Mouse (Mus musculus): ENCODE measurements at regions not wholly inside any gene's neighbourhood (a gene's known extent, or its start where the extent isn't known, plus 50 kb on each side); places are given as distances from the start of the nearest gene placed in this dataset.

DNA sequence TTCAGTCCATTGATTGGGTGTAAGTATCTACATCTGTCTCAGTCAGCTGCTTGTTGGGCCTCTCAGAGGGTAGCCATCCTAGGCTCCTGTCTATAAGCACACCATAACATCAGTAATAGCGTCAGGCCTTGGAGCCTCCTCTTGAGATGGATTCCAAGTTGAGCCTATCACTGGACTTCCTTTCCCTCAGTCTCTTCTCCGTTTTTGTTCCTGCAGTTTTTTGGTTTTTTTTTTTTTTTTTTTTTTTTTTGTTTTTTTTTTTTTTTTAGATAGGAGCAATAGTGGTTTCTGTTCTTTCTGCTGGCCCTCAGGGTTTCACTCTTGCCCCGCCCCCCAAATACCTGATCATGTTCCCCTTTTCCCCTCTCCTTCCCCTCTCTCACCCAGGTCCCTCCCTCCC is 80.6 kb upstream of the Dph5 start:
- H3K27me3 ChIP-seq (ENCODE audit: control insufficient read depth, insufficient read depth, low read length): no peaks in the 10 kb centered on the region
- no peak overlapping the region for H3K4me3 ChIP-seq (ENCODE audit: control insufficient read depth, insufficient read depth, low read length)
- WGBS: 62% methylated on average over 3 of the region's 3 CpGs
- H3K27ac ChIP-seq (ENCODE audit: control insufficient read depth, insufficient read depth, low read length): no peak overlapping the region
- DNase-seq: no peak
- no peaks in the 10 kb centered on the region for H3K36me3 ChIP-seq (ENCODE audit: control insufficient read depth, insufficient read depth, low read length)
- peaks cover 9% of the 10 kb centered on the region for H3K4me1 ChIP-seq (replicated peaks; ENCODE audit: control insufficient read depth, insufficient read depth, low read length)
- TF ChIP-seq CTCF (IDR thresholded peaks at IDR 0.05; ENCODE audit: borderline replicate concordance, control insufficient read depth, extremely low read depth, insufficient read depth, low read length, poor library complexity) (no peak), POLR2A (IDR thresholded peaks at IDR 0.05; ENCODE audit: control insufficient read depth, extremely low read depth, insufficient read depth, low read length, poor library complexity) (no peak)

DNA sequence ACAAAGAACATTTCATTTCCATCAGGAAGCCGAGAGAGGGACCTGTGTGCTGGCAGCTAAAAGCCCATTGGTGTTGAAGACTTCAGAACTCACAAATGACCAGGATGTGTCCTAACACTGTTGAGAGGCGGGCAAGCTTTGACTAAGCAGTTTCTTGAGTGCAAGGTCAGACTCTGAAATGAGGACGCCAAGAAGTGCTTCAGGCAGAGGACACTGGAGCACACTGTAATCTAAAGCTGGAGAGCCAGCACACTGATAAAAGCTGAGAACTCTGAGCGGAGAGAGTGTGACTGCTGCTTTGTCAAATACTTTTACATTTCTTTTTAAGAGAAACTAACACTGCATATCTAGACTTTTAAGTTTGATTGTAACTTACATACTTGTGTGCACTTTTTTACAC is 72.5 kb upstream of the Dph5 start:
- no peak for TF ChIP-seq CTCF (IDR thresholded peaks at IDR 0.05; ENCODE audit: borderline replicate concordance, control insufficient read depth, extremely low read depth, insufficient read depth, low read length, poor library complexity)
- no peak for TF ChIP-seq POLR2A (IDR thresholded peaks at IDR 0.05; ENCODE audit: control insufficient read depth, extremely low read depth, insufficient read depth, low read length, poor library complexity)
- 62% methylated on average over 4 of the region's 4 CpGs for WGBS
- no peaks in the 10 kb centered on the region for H3K36me3 ChIP-seq (ENCODE audit: control insufficient read depth, insufficient read depth, low read length)
- no peaks in the 10 kb centered on the region for H3K27me3 ChIP-seq (ENCODE audit: control insufficient read depth, insufficient read depth, low read length)
- no peak for DNase-seq
- H3K27ac ChIP-seq (ENCODE audit: control insufficient read depth, insufficient read depth, low read length): peak overlapping the region; percentile 96
- H3K4me1 ChIP-seq (replicated peaks; ENCODE audit: control insufficient read depth, insufficient read depth, low read length): peaks cover 33% of the 10 kb centered on the region
- H3K4me3 ChIP-seq (ENCODE audit: control insufficient read depth, insufficient read depth, low read length): no peak overlapping the region

DNA sequence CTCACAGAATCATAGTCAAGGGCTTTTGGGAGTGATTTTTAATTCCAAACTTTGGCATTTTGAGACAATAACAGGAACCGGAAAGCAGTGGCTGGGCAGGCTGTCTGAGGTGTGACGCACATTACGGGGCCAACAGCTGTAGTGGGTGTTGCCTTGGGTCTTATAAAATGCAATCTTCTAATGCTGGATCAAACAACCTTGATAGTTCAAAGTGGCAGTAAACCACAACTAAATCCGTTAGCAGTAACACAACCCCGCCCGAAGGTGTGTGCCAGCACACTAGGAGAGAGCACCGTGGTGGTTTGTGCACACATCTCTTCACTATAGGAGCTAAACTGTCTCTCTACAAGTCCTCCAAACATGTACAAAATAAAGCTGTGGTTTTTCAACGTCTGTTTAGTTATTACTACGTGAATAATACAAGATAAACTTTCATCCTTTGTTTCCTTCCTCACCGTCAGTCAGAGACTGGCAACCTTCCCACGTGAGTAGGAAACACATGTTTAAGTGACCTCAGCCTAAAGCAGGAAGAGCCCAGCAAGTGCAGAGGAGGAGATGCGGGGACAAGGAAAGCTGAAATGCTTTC is 72.0 kb upstream of the Dph5 start:
- 1% methylated on average over 12 of the region's 12 CpGs for WGBS
- H3K4me3 ChIP-seq (ENCODE audit: control insufficient read depth, insufficient read depth, low read length): no peak overlapping the region
- no peaks in the 10 kb centered on the region for H3K27me3 ChIP-seq (ENCODE audit: control insufficient read depth, insufficient read depth, low read length)
- H3K4me1 ChIP-seq (replicated peaks; ENCODE audit: control insufficient read depth, insufficient read depth, low read length): peaks cover 36% of the 10 kb centered on the region
- H3K36me3 ChIP-seq (ENCODE audit: control insufficient read depth, insufficient read depth, low read length): no peaks in the 10 kb centered on the region
- peak overlapping the region; percentile 96 for H3K27ac ChIP-seq (ENCODE audit: control insufficient read depth, insufficient read depth, low read length)
- peak; percentile 58 for DNase-seq
- TF ChIP-seq POLR2A (IDR thresholded peaks at IDR 0.05; ENCODE audit: control insufficient read depth, extremely low read depth, insufficient read depth, low read length, poor library complexity) (no peak), CTCF (IDR thresholded peaks at IDR 0.05; ENCODE audit: borderline replicate concordance, control insufficient read depth, extremely low read depth, insufficient read depth, low read length, poor library complexity) (no peak)

DNA sequence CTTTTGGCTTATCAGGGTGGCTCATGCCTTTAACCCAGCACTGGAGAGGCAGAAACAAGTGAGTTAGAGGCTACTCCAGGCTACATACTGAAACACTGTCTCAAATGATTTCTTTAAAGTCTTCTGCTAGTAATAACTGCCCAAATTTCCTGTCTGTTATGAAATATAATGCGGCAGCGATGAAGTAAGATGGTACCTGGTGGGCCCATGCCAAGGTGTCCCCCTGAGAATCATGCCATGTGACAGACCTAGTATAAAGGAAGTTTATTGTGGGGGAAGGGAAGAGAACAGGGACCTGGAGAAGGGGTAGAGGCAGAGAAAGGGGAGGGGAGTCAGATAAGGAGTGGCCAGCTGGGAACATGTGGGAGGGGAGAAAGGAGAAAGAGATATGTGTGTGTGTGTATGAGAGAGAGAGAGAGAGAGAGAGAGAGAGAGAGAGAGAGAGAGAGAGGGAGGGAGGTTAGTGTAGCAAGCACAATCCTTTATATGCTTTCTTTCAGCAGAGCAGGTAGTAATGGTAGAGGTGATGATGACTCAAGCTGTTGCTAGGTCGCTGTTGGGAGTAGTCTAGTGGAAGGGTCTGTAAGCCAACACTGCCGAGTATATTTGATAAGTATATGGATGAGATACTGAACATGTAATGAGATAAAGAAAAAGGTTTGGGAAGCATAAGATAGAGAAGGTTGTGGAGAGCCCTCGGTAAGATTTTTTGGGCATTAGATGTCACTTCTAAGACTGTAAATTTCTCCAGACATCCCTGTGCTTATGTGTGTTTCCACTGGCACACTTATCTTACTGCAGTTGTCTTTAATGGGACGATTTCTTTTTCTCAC is 71.1 kb upstream of the Dph5 start:
- WGBS: 85% methylated on average over 6 of the region's 6 CpGs
- TF ChIP-seq CTCF (IDR thresholded peaks at IDR 0.05; ENCODE audit: borderline replicate concordance, control insufficient read depth, extremely low read depth, insufficient read depth, low read length, poor library complexity): no peak
- TF ChIP-seq POLR2A (IDR thresholded peaks at IDR 0.05; ENCODE audit: control insufficient read depth, extremely low read depth, insufficient read depth, low read length, poor library complexity): no peak
- Histone ChIP-seq H3K27me3 (ENCODE audit: control insufficient read depth, insufficient read depth, low read length) (no peaks in the 10 kb centered on the region), H3K36me3 (ENCODE audit: control insufficient read depth, insufficient read depth, low read length) (no peaks in the 10 kb centered on the region), H3K27ac (ENCODE audit: control insufficient read depth, insufficient read depth, low read length) (peak overlapping the region; percentile 96), H3K4me3 (ENCODE audit: control insufficient read depth, insufficient read depth, low read length) (no peak overlapping the region), H3K4me1 (replicated peaks; ENCODE audit: control insufficient read depth, insufficient read depth, low read length) (peaks cover 36% of the 10 kb centered on the region)
- no peak for DNase-seq

DNA sequence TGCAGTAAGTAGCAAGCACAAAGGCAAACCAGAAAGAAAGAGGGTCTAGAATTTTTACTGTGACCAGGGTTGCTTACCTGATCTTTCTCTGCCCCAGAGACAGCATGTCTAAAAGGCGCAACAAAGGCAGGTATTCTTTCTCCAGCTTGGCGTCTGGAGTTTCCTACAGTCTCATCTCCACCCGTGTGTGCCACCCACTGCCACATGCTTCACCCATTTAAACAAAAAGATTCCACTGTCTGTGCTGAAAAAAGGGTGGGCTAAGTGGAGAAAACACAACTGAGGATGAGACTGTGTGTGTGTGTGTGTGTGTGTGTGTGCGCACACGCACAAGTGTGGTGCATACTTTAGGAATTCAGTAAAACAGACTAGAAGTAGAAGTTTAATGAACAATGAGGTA is 69.9 kb upstream of the Dph5 start:
- TF ChIP-seq CTCF (IDR thresholded peaks at IDR 0.05; ENCODE audit: borderline replicate concordance, control insufficient read depth, extremely low read depth, insufficient read depth, low read length, poor library complexity) (no peak), POLR2A (IDR thresholded peaks at IDR 0.05; ENCODE audit: control insufficient read depth, extremely low read depth, insufficient read depth, low read length, poor library complexity) (no peak)
- WGBS: 91% methylated on average over 5 of the region's 5 CpGs
- no peak overlapping the region for H3K4me3 ChIP-seq (ENCODE audit: control insufficient read depth, insufficient read depth, low read length)
- no peaks in the 10 kb centered on the region for H3K27me3 ChIP-seq (ENCODE audit: control insufficient read depth, insufficient read depth, low read length)
- no peak for DNase-seq
- H3K36me3 ChIP-seq (ENCODE audit: control insufficient read depth, insufficient read depth, low read length): no peaks in the 10 kb centered on the region
- H3K4me1 ChIP-seq (replicated peaks; ENCODE audit: control insufficient read depth, insufficient read depth, low read length): peaks cover 33% of the 10 kb centered on the region
- H3K27ac ChIP-seq (ENCODE audit: control insufficient read depth, insufficient read depth, low read length): no peak overlapping the region

DNA sequence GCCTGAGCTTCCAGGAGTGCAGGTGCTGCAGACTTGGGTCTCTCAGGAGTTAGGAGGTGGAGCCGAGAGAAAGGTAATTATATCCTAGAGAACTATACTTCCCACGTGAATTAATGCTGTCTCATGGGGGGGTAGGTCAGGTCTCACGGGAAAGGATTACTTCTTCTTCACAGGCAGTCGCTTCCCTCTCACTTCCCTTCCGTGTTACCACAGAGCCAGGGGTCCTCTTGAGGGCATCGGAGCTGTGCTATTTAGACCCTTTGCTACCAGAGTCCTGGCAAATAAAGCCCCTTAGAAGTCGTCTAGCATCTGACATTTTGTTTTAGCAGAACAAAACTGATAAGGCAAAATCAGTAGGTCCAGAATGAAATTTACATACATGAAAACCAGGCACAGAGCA is 68.9 kb upstream of the Dph5 start:
- Histone ChIP-seq H3K27me3 (ENCODE audit: control insufficient read depth, insufficient read depth, low read length) (no peaks in the 10 kb centered on the region), H3K27ac (ENCODE audit: control insufficient read depth, insufficient read depth, low read length) (no peak overlapping the region), H3K36me3 (ENCODE audit: control insufficient read depth, insufficient read depth, low read length) (no peaks in the 10 kb centered on the region), H3K4me1 (replicated peaks; ENCODE audit: control insufficient read depth, insufficient read depth, low read length) (peaks cover 33% of the 10 kb centered on the region), H3K4me3 (ENCODE audit: control insufficient read depth, insufficient read depth, low read length) (no peak overlapping the region)
- WGBS: 11% methylated on average over 7 of the region's 7 CpGs
- TF ChIP-seq CTCF (IDR thresholded peaks at IDR 0.05; ENCODE audit: borderline replicate concordance, control insufficient read depth, extremely low read depth, insufficient read depth, low read length, poor library complexity) (no peak), POLR2A (IDR thresholded peaks at IDR 0.05; ENCODE audit: control insufficient read depth, extremely low read depth, insufficient read depth, low read length, poor library complexity) (no peak)
- DNase-seq: no peak

All from thymus, adult 2 months (tissue).